Mouse (Mus musculus) E14TG2a.4 (cell line): ENCODE data around the gene Eya2.

Source experiments
- CTCF ChIP-seq: conservative IDR thresholded peaks from 2 replicates; pipeline ENCODE4 v1.5.1; 2014; ENCODE audit warnings: low read length
- NANOG ChIP-seq: IDR thresholded peaks from 2 replicates; pipeline ENCODE4 v1.6.1; 2014; ENCODE audit warnings: borderline replicate concordance, low read length, mixed read lengths
- POU5F1 ChIP-seq: IDR thresholded peaks from 2 replicates; pipeline ENCODE4 v1.6.1; 2014; ENCODE audit warnings: low read length, borderline replicate concordance

- TF ChIP-seq CTCF: no peak
- no peak for TF ChIP-seq POU5F1
- TF ChIP-seq NANOG: no peak
Observed at GRCm38 (mm10) chr2:165742210-165742786, 147.5 kb downstream of the Eya2 start.
